Comparison of ENCODE assay signal across 8 mouse cellular contexts in genomic region chr9:121858153-121858488, GRCm38 (mm10). TPM values are rescaled to one million over a fixed set of nuclear protein-coding genes. Genes with fewer than 3 reads are reported as not detected.
DNase-seq lines count a peak whose midpoint lies in the region; ATAC-seq and TF ChIP-seq lines count a peak whose summit lies in the region.

Higd1a (minus strand) TSS chr9:121858362.

- H3K27ac ChIP-seq in kidney, adult 2 months (ENCODE audit: insufficient read depth, low read depth, low read length), result peak within 1 kb of the TSS; percentile 99
- peak within 1 kb of the TSS; percentile 98 for H3K27ac ChIP-seq in intestine, embryonic 15.5 days

- no peaks in the 10 kb centered on the region for H3K27me3 ChIP-seq in kidney, adult 2 months (replicated peaks; ENCODE audit: control insufficient read depth, insufficient read depth, low read length)
- H3K27me3 ChIP-seq in intestine, embryonic 15.5 days (replicated peaks), result no peaks in the 10 kb centered on the region

- ATAC-seq in intestine, embryonic 15.5 days, result no peak
- no peak for ATAC-seq in megakaryocyte-erythroid progenitor cell, adult 5-6 weeks (replicated peaks; ENCODE audit: low FRiP score, low TSS enrichment, poor library complexity, severe bottlenecking)

- H3K4me3 ChIP-seq in kidney, adult 2 months (ENCODE audit: insufficient read depth, low read depth, low read length), result peak within 1 kb of the TSS; percentile 97
- peak within 1 kb of the TSS; percentile 88 for H3K4me3 ChIP-seq in intestine, embryonic 15.5 days (replicated peaks)

- H3K4me2 ChIP-seq in intestine, embryonic 15.5 days (replicated peaks), result peak within 1 kb of the TSS; percentile 74

- no peak for TF ChIP-seq POLR2A in kidney, adult 2 months (IDR thresholded peaks at IDR 0.05; ENCODE audit: low read depth, low read length)

- peak within 1 kb of the TSS; percentile 84 for H3K9ac ChIP-seq in intestine, embryonic 15.5 days

- H3K9me3 ChIP-seq in intestine, embryonic 15.5 days, result no peaks in the 10 kb centered on the region

- no peaks in the 10 kb centered on the region for H3K36me3 ChIP-seq in kidney, adult 2 months (ENCODE audit: control insufficient read depth, insufficient read depth, low read length)
- no peaks in the 10 kb centered on the region for H3K36me3 ChIP-seq in intestine, embryonic 15.5 days

- intact Hi-C loops in gastrocnemius, postnatal 14 days (cut with DNase I; ENCODE audit: low total_unique reads), result no loop called here

- no peak for TF ChIP-seq CTCF in kidney, adult 2 months (conservative IDR thresholded peaks at IDR 0.05; ENCODE audit: insufficient read depth, insufficient read length, low read depth, low read length)

- 4% methylated on average over 6 of the region's 6 CpGs for WGBS in kidney, adult 2 months
- WGBS in intestine, embryonic 15.5 days, result 7% methylated on average over 6 of the region's 6 CpGs

- H3K4me1 ChIP-seq in kidney, adult 2 months (ENCODE audit: control insufficient read depth, insufficient read depth, low read length), result peaks cover 3% of the 10 kb centered on the region; the same call in 1 of the 2 replicates
- 0 out of 2 replicates have a peak, but pooled peaks cover 3% of the 10 kb centered on the region for H3K4me1 ChIP-seq in intestine, embryonic 15.5 days (replicated peaks)

- DNase-seq in kidney, adult 2 months, result no peak
- no peak for DNase-seq in kidney, adult 18-20 months
- no peak for DNase-seq in adrenal gland, postnatal 10 days
- DNase-seq in gastrocnemius, postnatal 14 days, result no peak
- DNase-seq in urinary bladder, postnatal 36 days (ENCODE audit: low spot score in 2 of 2), result no peak
- DNase-seq in c-Kit-positive CD71-positive TER-119-positive erythroid progenitor cells, embryonic 14.5 days (ENCODE audit: low spot score), result no peak

RNA-seq across cellular contexts. Expression of gene Higd1a, which starts in this region (rescaled TPM):
- polyA plus RNA-seq in kidney, adult 2 months (2012; rRNA removed), result 22.7 and 36.6 TPM in 2 replicates
- total RNA-seq in adrenal gland, postnatal 10 days (2021), result 100 to 1,000 TPM; 111 to 113 TPM
- 100 to 1,000 TPM in 1 of 2 experiments, 10 to 100 TPM in 1; 97.2 to 109 TPM for total RNA-seq in gastrocnemius, postnatal 14 days (2021)
- polyA plus RNA-seq in intestine, embryonic 15.5 days (2015; fragmentation: Nextera tagmentation; extraction: Ambion mirVana), result 169 and 174 TPM in 2 replicates
- total RNA-seq in megakaryocyte-erythroid progenitor cell, adult 5-6 weeks (2014; fragmentation: Nextera tagmentation), result 119 and 156 TPM in 2 replicates
- total RNA-seq in megakaryocyte-erythroid progenitor cell, adult 5-6 weeks (2017), result 28.6 and 33.5 TPM in 2 replicates
